Mouse (Mus musculus) MEL (cell line): ENCODE results near the gene Kmt2d. TPM values are rescaled to one million over a fixed set of nuclear protein-coding genes. Genes with fewer than 3 reads are reported as not detected.

Experiments used
- DNase-seq: peaks from one replicate; pipeline ENCODE4 v3.0.0; 2011; ENCODE audit warnings: low read depth, low spot score
- H3K27ac ChIP-seq: 2 replicates; pipeline ENCODE4 v1.5.1; 2012; ENCODE audit warnings: low read depth, mild to moderate bottlenecking, control low read depth, low read length, moderate library complexity; ENCODE audit not compliant: control insufficient read depth
- H3K27me3 ChIP-seq, 2 experiments: fragments of 150-350 bp in 1 of 2; sonication (generic) in 1 of 2; 2 replicates each; pipeline ENCODE4 v1.6.1; 2012; ENCODE audit warnings: low read length in 2 of 2, mild to moderate bottlenecking in 2 of 2, improper control_type of control experiment in 1 of 2, moderate library complexity in 1 of 2; ENCODE audit not compliant: insufficient read depth in 2 of 2, control insufficient read depth in 1 of 2
- H3K36me3 ChIP-seq, 2 experiments: 2 replicates each; pipeline ENCODE4 v1.6.1; 2012 to 2014; ENCODE audit warnings: low read length in 2 of 2, improper control_type of control experiment in 1 of 2, inconsistent platforms in 1 of 2, mild to moderate bottlenecking in 1 of 2; ENCODE audit not compliant: insufficient read depth in 2 of 2, control insufficient read depth in 1 of 2
- H3K4me1 ChIP-seq, 2 experiments: fragments of 150-350 bp in 1 of 2; sonication (generic) in 1 of 2; 2 replicates each; pipeline ENCODE4 v1.6.1; 2012; ENCODE audit warnings: low read length in 2 of 2, improper control_type of control experiment in 1 of 2, mild to moderate bottlenecking in 1 of 2; ENCODE audit not compliant: insufficient read depth in 2 of 2, control insufficient read depth in 1 of 2
- H3K4me3 ChIP-seq, 2 experiments: fragments of 150-350 bp in 1 of 2; sonication (generic) in 1 of 2; 2 replicates each; pipeline ENCODE4 v1.5.1; 2012; ENCODE audit warnings: low read depth in 2 of 2, low read length in 2 of 2, mild to moderate bottlenecking in 2 of 2, moderate library complexity in 2 of 2, control low read depth in 1 of 2, improper control_type of control experiment in 1 of 2; ENCODE audit not compliant: control insufficient read depth in 1 of 2, insufficient read depth in 1 of 2
- H3K79me2 ChIP-seq: 2 replicates; pipeline ENCODE4 v1.6.1; 2012; ENCODE audit warnings: mild to moderate bottlenecking, low read length, moderate library complexity; ENCODE audit not compliant: control insufficient read depth, poor library complexity, insufficient read depth
- H3K9ac ChIP-seq: 2 replicates; pipeline ENCODE4 v1.6.1; 2012; ENCODE audit warnings: low read depth, mild to moderate bottlenecking, control low read depth, low read length, moderate library complexity; ENCODE audit not compliant: control insufficient read depth, poor library complexity, severe bottlenecking
- H3K9me3 ChIP-seq: fragments of 150-350 bp; sonication (generic); replicated peaks from 2 replicates; pipeline ENCODE4 v1.6.1; 2012; ENCODE audit warnings: mild to moderate bottlenecking, low read length, improper control_type of control experiment, moderate library complexity; ENCODE audit not compliant: insufficient read depth
- BHLHE40 ChIP-seq: IDR thresholded peaks from 2 replicates; pipeline ENCODE4 v1.6.1; 2012; ENCODE audit warnings: low read depth, mild to moderate bottlenecking, inconsistent platforms, low read length, improper control_type of control experiment, borderline replicate concordance
- CHD2 ChIP-seq: IDR thresholded peaks from 2 replicates; pipeline ENCODE4 v1.6.1; 2011; ENCODE audit warnings: low read length, improper control_type of control experiment
- HCFC1 ChIP-seq: IDR thresholded peaks from 2 replicates; pipeline ENCODE4 v1.6.1; 2012; ENCODE audit warnings: low read depth, mild to moderate bottlenecking, inconsistent platforms, low read length, improper control_type of control experiment, moderate library complexity
- JUND ChIP-seq: IDR thresholded peaks from 2 replicates; pipeline ENCODE4 v1.6.1; 2011; ENCODE audit warnings: low read depth, mild to moderate bottlenecking, improper control_type of control experiment, low read length
- MAFK ChIP-seq: IDR thresholded peaks from 2 replicates; pipeline ENCODE4 v1.6.1; 2011; ENCODE audit warnings: low read depth, mild to moderate bottlenecking, low read length, improper control_type of control experiment, borderline replicate concordance
- MAX ChIP-seq: IDR thresholded peaks from 2 replicates; pipeline ENCODE4 v1.6.1; 2011; ENCODE audit warnings: low read length, improper control_type of control experiment
- MAZ ChIP-seq: IDR thresholded peaks from 2 replicates; pipeline ENCODE4 v1.6.1; 2012; ENCODE audit warnings: low read depth, mild to moderate bottlenecking, inconsistent platforms, low read length, improper control_type of control experiment
- MXI1 ChIP-seq: IDR thresholded peaks from 2 replicates; pipeline ENCODE4 v1.6.1; 2011; ENCODE audit warnings: mild to moderate bottlenecking, low read depth, low read length, improper control_type of control experiment
- SIN3A ChIP-seq: IDR thresholded peaks from 2 replicates; pipeline ENCODE4 v1.6.1; 2012; ENCODE audit warnings: low read length, improper control_type of control experiment, inconsistent platforms
- TBP ChIP-seq: IDR thresholded peaks from 2 replicates; pipeline ENCODE4 v1.8.0; 2011; ENCODE audit warnings: low read depth, low read length, improper control_type of control experiment
- UBTF ChIP-seq: IDR thresholded peaks from 2 replicates; pipeline ENCODE4 v1.6.1; 2012; ENCODE audit warnings: low read depth, mild to moderate bottlenecking, inconsistent platforms, low read length, improper control_type of control experiment, moderate library complexity, borderline replicate concordance; ENCODE audit not compliant: insufficient read depth
- USF1 ChIP-seq: IDR thresholded peaks from 2 replicates; pipeline ENCODE4 v1.6.1; 2014; ENCODE audit warnings: low read depth, mild to moderate bottlenecking, inconsistent platforms, low read length, improper control_type of control experiment, moderate library complexity
- USF2 ChIP-seq, 2 experiments: IDR thresholded peaks; 2 replicates each; pipeline ENCODE4 v1.6.1; 2011 to 2012; ENCODE audit warnings: improper control_type of control experiment in 2 of 2, low read length in 2 of 2, borderline replicate concordance in 1 of 2, inconsistent platforms in 1 of 2, low read depth in 1 of 2, mild to moderate bottlenecking in 1 of 2; ENCODE audit not compliant: insufficient read depth in 1 of 2
- ZC3H11A ChIP-seq: IDR thresholded peaks from 2 replicates; pipeline ENCODE4 v1.6.1; 2012; ENCODE audit warnings: low read depth, mild to moderate bottlenecking, inconsistent platforms, low read length, improper control_type of control experiment
- ZKSCAN1 ChIP-seq: IDR thresholded peaks from 2 replicates; pipeline ENCODE4 v1.6.1; 2012; ENCODE audit warnings: low read depth, mild to moderate bottlenecking, inconsistent platforms, low read length, improper control_type of control experiment, moderate library complexity
- polyA plus RNA-seq, 2 experiments: library from polyadenylated mRNA; stranded (reverse) in 1 of 2; unstranded in 1 of 2; fragments of >175 nt in 1 of 2; fragments of >200 nt in 1 of 2; gene quantifications; 2 replicates each; pipeline versions ENCODE4 v1.2.1 to v1.2.4; 2012; ENCODE audit warnings: low replicate concordance in 2 of 2, low read depth in 1 of 2; ENCODE audit not compliant: insufficient read length in 2 of 2, insufficient read depth in 1 of 2, missing spikeins in 1 of 2
- total RNA-seq: library from RNA; depleted of rRNA; stranded (reverse); fragments of 300-350 nt; gene quantifications from 2 replicates; pipeline ENCODE4 v1.2.3, GENCODE M21; 2012

Kmt2d gene
- total and polyA plus RNA-seq, 3 experiments, result 12.5 to 47.7 (median 42.0) TPM

- peak; percentile 14 for DNase-seq
- peak overlapping the region; percentile 66 for H3K9ac ChIP-seq
- no peak for TF ChIP-seq ZKSCAN1
- no peak for TF ChIP-seq MAX
- TF ChIP-seq UBTF, result no peak
- TF ChIP-seq ZC3H11A, result no peak
- no peak for TF ChIP-seq USF1
- TF ChIP-seq TBP, result no peak
- no peak for TF ChIP-seq MAZ
- TF ChIP-seq BHLHE40, result no peak
- no peak for TF ChIP-seq CHD2
- TF ChIP-seq HCFC1, result no peak
- TF ChIP-seq MAFK, result no peak
- H3K9me3 ChIP-seq, result no peaks in the 10 kb centered on the region
- H3K27ac ChIP-seq, result no peak overlapping the region
- peaks cover 1 to 13% of the 10 kb centered on the region in 2 experiments; a peak in 2 of 4 replicates for H3K4me1 ChIP-seq
- H3K27me3 ChIP-seq, result no peaks in the 10 kb centered on the region
- H3K4me3 ChIP-seq, result peak overlapping the region in 1 of 2 experiments; percentile 56; a peak in 2 of 4 replicates
- H3K79me2 ChIP-seq, result peaks cover 28% of the 10 kb centered on the region
- peaks cover 3% of the 10 kb centered on the region in 2 experiments for H3K36me3 ChIP-seq
These were observed 62.3 kb downstream of the Kmt2d start for GRCm38 (mm10) chr15:98808651-98809134.

DNA sequence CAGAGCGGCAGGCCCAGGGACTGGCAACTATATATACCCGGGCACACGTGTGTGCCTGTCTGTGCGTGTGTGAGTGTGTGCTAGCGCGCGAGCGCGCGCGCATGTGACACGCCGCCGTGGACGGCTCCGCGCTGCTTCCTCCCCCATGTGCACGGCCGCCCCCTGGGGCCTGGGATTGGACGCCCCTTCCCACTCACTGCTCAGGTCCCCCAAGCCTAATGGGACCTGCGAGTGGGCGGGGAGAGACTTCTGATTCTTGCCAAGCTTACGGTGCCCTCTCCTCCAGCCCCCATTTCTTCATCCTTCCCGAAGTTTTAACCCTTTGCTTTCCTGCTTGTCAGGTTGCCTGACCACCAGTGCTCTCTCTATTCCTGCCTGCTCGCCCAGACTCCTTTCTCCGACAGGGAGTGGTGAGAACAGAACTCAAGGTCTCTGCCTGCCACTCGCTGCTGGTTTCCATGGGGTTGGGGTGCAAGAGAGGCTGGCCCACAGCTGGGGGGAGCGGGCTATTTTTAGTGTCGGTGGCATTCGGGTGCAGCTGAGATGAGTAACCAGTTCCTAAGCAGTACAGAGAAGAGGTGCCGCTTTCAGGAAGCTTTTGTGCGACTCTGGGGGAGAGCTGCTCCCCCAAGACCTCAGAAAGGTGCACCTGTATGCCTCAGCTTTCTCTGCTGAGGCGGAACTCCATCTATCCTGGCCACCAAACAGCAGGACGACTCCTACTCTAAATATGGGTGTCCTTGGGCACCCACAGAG is 62.9 kb downstream of the Kmt2d start:
- Histone ChIP-seq H3K9me3 (no peaks in the 10 kb centered on the region), H3K4me1 (peaks cover 2 to 15% of the 10 kb centered on the region in 2 experiments; a peak in 2 of 4 replicates), H3K9ac (peak overlapping the region; percentile 66), H3K27ac (no peak overlapping the region), H3K27me3 (no peaks in the 10 kb centered on the region), H3K79me2 (peaks cover 28% of the 10 kb centered on the region), H3K4me3 (peak overlapping the region; percentile 49 to 56), H3K36me3 (peaks cover 3 to 8% of the 10 kb centered on the region in 2 experiments)
- no peak for TF ChIP-seq JUND
- TF ChIP-seq HCFC1, result no peak
- TF ChIP-seq SIN3A, result no peak
- no peak for TF ChIP-seq ZKSCAN1
- no peak for TF ChIP-seq TBP
- peak; percentile 41; the same call in 1 of the 2 replicates for TF ChIP-seq USF1
- TF ChIP-seq MXI1, result peak; percentile 57
- TF ChIP-seq USF2 (IDR thresholded peaks at IDR 0.05; ENCODE audit: borderline replicate concordance in 1 of 2, insufficient read depth in 1 of 2, low read depth in 1 of 2, low read length in 2 of 2), result no peak
- peak; percentile 67 for TF ChIP-seq MAX
- DNase-seq, result peak; percentile 53
